Mouse (Mus musculus) cerebellum, postnatal 36 days (tissue): ENCODE results near the gene Eng.
A peak's percentile ranks its signal among the peaks of the same experiment; 100 is the strongest.

Experiments
- DNase-seq, 2 experiments: peaks; one replicate each; pipeline ENCODE4 v3.0.0; 2021 to 2022; ENCODE audit warnings: mixed read lengths in 2 of 2

Eng gene

GRCm38 (mm10) chr2:32712108-32712551, 65.7 kb downstream of the Eng start:
- DNase-seq = peak in 1 of 2 experiments; percentile 47

GRCm38 (mm10) chr2:32712586-32712933, 66.2 kb downstream of the Eng start:
- DNase-seq = peak; percentile 91 to 96

DNA sequence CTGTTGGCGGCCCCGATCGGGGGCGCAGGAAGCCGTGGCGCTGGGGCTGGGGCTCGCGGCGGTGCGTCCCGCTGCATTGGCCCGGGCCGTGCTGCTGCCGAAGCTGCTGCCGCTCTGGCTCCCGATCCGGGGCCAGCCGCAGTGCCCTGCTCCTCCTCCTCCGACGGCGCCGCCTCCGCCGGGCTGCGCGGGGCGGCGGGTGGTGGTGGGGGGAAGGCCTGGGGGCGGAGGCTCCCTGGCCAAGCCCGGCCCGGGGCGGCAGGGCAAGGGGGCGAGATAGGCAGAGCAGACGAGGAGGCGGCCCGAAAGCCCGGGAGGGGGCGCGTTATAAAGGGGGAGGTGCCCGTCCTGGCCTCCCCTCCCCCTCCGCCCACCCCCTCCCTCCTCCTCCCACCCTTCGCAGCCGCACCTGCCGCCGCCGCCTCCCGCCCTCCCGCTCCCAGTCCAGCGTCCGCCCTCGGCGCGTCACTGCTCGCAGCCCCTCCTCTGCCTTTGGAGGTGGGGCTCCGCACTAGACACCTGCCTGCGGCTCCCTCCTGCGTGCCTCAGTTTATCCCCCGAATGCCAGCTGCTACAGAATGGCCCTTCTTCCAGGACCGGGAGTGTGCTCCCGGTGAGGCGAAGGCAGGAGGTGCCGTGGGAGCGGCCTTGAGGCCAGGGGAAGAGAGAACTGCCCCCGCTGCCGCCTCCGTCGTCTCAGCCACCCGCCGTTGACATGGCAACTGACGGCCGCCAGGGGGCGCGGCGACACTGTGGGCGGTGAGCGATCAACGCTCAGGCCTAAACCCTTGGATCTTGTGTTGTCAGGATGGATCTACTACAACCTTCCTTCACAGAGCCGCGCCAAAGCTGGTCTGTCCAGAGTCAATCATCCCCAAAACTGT, 66.8 kb downstream of the Eng start, which contains the start of gene Cdk9:
Cdk9 (minus strand) TSS at position 143 of the 884 bp plus-strand sequence.
- DNase-seq = peak; percentile 91 to 93

DNA sequence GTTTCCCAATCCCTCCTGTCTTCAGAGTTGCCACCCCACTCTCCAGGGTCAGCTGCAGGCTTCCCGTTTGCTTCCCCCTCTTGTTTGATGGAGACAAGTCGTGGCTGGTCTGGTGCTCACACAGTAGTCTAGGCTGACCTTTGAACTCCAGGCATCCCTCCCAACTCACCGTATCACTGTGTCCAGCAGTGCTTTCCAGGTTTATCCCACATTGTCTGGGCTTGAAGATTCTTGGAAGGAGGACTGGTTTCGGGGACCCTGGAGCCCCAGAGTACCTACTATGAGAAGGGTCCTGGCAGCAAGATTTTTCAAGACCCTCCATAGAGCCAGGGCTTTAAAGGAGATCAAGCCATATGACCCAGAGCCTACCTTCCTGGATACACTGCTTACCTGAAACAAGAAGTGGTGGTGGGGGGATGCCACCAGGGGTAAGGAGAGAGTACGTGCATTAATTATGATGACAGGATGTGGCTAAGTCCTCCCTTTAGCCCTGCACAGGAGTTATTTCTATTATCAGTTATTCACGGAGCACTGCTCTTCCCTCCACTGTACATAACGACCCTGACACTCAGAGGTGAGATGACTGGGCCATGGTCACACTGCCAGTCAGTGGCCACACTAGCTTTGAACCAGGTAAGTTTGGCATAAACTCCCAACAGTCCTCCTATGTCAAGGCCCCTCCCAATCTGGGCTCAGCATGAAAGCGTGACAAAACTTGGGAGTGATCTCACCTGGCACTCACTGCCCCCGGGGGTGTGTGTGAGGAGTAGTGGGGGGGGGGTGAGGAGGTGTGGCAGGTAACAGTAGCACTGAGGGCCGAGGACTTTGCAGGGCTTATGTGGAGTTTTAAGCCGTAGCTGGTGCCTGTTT, 68.0 kb downstream of the Eng start:
- no peak for DNase-seq

- no peak for DNase-seq
These were observed 68.6 kb downstream of the Eng start for GRCm38 (mm10) chr2:32714987-32715425.

- no peak for DNase-seq
These were observed 72.4 kb downstream of the Eng start for GRCm38 (mm10) chr2:32718761-32719160.

DNA sequence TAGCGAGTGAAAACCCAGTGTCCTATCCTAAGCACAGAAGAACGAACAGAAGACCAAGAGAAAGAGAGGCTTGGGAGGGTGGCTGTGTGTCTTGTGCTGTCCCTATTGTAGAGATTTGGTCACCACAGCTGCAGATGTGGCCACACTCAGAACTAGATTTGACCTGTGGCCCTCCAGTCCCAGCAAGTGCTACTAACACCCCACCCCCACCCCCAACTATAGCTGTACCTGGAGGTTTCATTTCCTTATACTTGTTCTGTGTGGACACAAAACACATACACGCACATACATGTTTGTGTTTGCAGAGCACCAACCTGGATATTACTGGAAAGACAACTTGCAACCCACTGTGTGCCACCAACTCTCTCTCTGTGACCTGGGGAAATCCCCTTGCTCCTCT, 73.7 kb downstream of the Eng start:
- DNase-seq = no peak

DNA sequence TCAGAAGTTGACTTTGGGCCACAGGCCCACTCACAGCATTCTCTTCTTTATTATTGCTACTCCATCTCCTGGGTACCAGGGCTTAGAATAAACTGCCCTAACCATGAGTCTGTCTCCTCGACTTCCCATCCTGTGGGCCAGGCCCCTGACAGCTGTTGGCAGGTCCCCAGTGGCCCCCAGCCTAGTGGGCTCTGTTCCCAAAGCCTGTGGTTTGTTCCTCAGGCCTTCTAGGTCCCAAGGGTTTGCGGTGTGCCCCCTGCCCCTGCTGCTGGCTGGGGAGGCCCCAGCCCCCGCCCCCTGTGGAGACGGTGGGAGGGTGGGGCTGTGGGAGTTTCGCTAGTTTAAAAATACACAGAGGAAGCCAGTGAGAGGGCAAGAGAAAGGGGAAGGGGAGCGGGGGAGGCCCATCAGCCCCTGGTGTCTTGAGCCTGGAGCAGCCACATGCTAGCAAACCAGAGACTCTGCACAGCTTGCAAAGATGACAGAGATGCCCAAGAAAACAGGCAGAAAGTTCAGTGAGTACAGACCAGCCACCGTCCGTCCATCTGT, 74.4 kb downstream of the Eng start, which contains the start of gene Sh2d3c:
Sh2d3c (plus strand) TSS at position 375 of the 549 bp plus-strand sequence.
- no peak for DNase-seq

DNA sequence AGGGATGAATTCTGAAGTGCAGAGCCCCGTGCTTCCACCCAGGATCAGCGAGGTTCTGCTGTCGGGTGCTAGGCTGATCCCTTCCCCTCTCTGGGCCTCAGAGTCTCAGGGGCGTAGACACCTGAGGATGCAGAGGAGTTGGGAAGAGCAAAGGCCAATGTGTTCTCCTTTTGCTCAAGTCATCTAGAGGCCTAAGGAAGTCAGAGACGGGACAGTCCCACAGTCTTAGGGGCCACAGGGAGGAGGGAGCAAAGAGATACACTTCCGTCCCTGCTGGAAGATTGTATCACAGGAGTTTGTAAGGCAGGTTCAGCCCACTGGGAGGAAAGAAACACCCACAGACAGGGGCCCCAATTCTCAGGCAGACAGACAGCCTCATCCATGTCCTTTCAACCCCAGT, 75.7 kb downstream of the Eng start:
- DNase-seq = no peak

- DNase-seq = no peak
These were observed 76.2 kb downstream of the Eng start for GRCm38 (mm10) chr2:32722581-32722980.

DNA sequence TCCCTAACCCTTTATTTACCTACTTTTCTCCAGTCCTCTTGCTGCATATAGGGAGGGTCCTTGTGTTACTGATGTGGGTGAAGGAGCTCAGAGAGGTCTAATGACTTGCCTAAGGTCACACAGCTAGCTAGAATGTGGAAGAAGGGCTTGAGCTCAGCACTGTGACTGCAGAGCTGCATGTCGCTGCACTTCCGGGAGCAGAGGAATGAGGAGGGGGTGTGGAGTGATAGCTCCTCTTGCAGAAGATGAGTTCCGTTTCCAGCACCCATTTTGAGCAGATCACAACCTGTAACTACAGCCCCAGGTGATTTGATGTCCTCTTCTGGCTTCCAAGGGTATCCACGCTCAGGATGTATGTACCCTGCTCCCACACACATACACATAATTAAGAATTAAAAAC, 77.8 kb downstream of the Eng start:
- no peak for DNase-seq

- no peak for DNase-seq
These were observed 78.7 kb downstream of the Eng start for GRCm38 (mm10) chr2:32724832-32725790.

DNA sequence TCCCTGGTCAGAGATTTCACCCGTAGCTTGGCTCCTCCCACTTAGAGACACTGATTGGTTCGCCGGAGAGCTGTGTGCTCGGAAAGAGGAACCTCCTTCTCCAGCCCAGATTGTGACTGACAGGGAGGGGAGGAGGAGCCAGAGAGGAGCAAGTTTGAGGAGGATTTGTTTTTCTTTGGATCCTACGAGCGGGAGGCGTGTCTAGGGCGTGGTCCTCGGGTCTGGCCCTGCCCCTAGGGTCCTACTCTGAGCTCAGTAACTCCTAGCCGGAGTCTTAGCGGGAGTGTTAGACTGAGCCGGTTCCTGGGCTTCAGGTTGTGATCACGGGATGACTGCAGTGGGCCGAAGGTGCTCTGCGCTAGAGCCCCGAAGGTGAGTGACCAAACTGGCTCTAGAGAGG, 81.0 kb downstream of the Eng start:
- DNase-seq = peak; percentile 78 to 79

DNA sequence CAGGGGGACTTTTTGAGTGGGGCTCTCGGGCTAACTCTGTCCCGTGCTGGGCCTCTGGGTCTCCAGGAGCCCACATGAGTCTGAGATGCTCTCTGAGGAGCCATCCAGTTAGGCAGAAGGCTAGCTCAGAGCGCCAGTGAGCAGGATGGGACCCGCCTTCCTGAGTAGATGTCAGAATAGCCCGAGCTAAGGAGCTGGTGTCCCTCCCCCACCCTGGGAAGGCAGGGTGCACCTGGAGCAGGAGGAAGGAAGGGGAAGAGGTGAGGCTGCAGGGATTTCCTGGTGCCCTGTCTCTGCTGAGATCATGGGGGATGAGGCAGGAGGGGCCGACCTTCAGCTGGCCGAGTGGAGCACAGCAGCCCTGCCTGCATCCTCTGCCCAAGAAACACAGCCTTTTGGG, 82.1 kb downstream of the Eng start:
- no peak for DNase-seq

DNA sequence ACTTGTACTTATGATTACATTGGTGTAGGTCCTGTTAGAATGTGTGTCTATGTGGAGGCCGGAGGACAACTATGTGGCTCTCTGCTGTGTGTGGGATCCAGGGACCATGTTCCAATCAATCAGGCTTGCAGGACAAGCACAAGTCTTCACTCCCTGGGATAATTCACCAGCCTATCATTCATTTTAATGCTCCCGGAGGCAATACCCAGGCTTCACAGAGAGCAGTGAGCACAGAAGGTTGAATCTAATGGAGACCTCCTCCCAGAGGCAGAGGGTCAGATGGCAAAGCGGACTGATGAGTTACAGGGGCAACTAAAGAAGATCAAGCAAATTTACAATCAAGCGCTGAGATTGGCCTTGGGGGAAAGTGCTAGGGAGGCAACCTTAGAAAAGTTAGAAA, 83.2 kb downstream of the Eng start:
- DNase-seq = no peak

- DNase-seq = no peak
These were observed 84.5 kb downstream of the Eng start for GRCm38 (mm10) chr2:32730854-32731253.

GRCm38 (mm10) chr2:32731911-32732310, 85.5 kb downstream of the Eng start:
- DNase-seq = no peak
